Mouse (Mus musculus) C2C12 (cell line): ENCODE data around the gene Il33. TPM values are rescaled to one million over a fixed set of nuclear protein-coding genes. Genes with fewer than 3 reads are reported as not detected.

Experiments
- H3K27me3 ChIP-seq: one replicate; pipeline ENCODE4 v1.6.1; 2011; ENCODE audit not compliant: control insufficient read depth, insufficient read depth, insufficient read length
- H3K36me3 ChIP-seq: one replicate; pipeline ENCODE4 v1.6.1; 2011; ENCODE audit not compliant: control insufficient read depth, insufficient read depth
- H3K4me3 ChIP-seq: one replicate; pipeline ENCODE4 v1.5.1; 2011; ENCODE audit warnings: mild to moderate bottlenecking, control low read depth; ENCODE audit not compliant: poor library complexity, insufficient read depth, severe bottlenecking
- H3K79me2 ChIP-seq: one replicate; pipeline ENCODE4 v1.6.1; 2011; ENCODE audit not compliant: control insufficient read depth, insufficient read depth
- H3K79me3 ChIP-seq: one replicate; pipeline ENCODE4 v1.6.1; 2011; ENCODE audit warnings: low read depth, control low read depth
- H3ac ChIP-seq: one replicate; pipeline ENCODE3; 2011; ENCODE audit warnings: low read depth; ENCODE audit not compliant: control insufficient read depth, insufficient read length
- CEBPB ChIP-seq: IDR thresholded peaks from one replicate; pipeline ENCODE4 v1.6.1; 2011; ENCODE audit warnings: low read depth, mild to moderate bottlenecking, control low read depth, moderate library complexity
- CTCF ChIP-seq: IDR thresholded peaks from one replicate; pipeline ENCODE4 v1.5.1; 2011; ENCODE audit not compliant: control insufficient read depth, insufficient read depth, insufficient read length
- FOSL1 ChIP-seq: IDR thresholded peaks from one replicate; pipeline ENCODE4 v1.8.0; 2011; ENCODE audit warnings: mild to moderate bottlenecking, low read length; ENCODE audit not compliant: poor library complexity, insufficient read depth, severe bottlenecking
- MAX ChIP-seq: IDR thresholded peaks from one replicate; pipeline ENCODE4 v1.6.1; 2011; ENCODE audit warnings: mild to moderate bottlenecking, control low read depth
- MYOD1 ChIP-seq: IDR thresholded peaks from one replicate; pipeline ENCODE4 v1.6.1; 2011; ENCODE audit warnings: low read depth; ENCODE audit not compliant: control insufficient read depth, insufficient read length
- MYOG ChIP-seq: IDR thresholded peaks from one replicate; pipeline ENCODE4 v1.6.1; 2011; ENCODE audit not compliant: control insufficient read depth, insufficient read length; ENCODE audit errors: extremely low read depth
- USF1 ChIP-seq: IDR thresholded peaks from one replicate; pipeline ENCODE4 v1.6.1; 2011; ENCODE audit warnings: low read depth, mild to moderate bottlenecking, control low read depth, moderate library complexity
- polyA plus RNA-seq: library from polyadenylated mRNA; unstranded; fragments of >200 nt; fragmentation: generic; extraction: Trizol; gene quantifications from one replicate; pipeline ENCODE4 v1.2.1, GENCODE M21; 2012; ENCODE audit warnings: missing spikeins

Il33 gene
- polyA plus RNA-seq, 1 experiment, result 1.2 TPM

DNA sequence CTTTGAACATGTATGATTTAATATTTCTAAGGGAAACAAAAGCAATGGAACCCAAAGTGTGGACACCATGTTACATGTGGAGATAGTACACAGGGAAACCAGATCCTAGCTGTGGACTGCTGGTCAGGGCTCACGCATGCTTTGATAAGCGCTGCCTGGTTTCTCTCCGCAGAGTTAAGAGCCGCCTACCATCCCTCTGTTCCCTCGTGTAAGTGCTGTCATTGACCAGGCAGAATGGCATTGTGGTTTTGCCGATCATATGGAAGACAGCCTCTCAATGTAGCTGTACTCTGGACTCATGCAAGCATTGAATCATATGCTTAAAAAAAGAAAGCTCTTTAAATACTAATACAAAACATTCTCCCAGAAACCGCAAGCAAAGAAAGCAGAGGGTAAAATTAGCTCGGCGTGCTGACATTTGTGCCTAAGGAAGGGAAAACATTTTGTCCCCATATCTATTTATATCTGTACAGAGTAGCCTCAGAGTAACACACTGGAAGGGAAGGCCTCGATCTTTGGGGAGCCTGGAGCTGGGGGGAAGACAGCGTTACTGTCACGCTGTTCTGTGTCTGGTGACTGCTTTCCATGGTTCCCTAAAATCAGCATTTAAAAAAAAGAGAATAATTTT lies 61.7 kb downstream of the Il33 start:
- Histone ChIP-seq H3ac (no peak overlapping the region), H3K36me3 (no peaks in the 10 kb centered on the region), H3K79me3 (no peaks in the 10 kb centered on the region), H3K79me2 (no peaks in the 10 kb centered on the region), H3K27me3 (no peaks in the 10 kb centered on the region), H3K4me3 (no peak overlapping the region)
- TF ChIP-seq MYOD1 (no peak), MAX (no peak), USF1 (no peak)

DNA sequence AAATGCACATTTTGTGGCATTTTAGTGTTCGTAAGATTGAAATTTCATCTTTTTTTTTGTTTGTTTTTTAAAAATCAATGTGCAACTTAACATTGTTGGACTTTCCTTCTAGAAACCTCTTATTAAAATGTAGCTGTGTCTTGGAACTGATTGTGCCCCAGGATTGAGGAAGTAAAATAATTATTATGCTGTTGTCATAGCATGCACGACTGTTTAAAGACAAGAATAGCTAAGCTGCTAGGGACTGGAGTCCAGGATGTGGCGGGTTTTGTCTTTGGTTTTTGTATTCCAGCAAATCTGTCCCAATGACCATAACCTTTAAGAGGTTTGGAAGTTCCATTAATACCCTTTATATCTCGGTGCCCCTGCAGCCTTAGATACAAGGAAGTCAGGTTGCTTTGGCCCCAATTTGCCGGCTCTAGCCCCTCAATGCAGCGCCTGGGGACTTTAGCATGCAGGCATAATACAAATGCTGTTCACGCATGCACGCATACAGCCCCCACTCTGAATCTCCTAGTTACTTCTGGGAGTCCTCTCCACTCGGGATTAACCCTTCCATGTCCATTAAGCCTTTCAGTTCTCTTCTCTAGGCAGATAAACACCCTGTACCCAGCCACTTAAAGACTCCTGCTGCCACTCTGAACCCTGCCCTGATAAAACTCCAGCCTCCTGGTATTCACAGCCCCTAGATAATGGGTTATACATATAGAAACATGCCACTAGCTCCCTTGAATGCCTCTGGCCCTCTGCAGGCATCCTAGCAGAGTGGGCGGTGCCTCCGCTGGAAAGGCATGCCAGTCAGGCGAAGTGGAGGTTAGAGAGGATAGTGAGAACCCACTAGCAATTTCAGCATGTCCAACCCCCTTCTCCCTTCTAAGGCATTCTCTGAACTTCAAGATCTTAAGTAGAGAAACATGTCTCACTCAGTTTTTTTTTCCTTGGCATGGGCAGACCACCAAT lies 75.8 kb downstream of the Il33 start:
- Histone ChIP-seq H3ac (no peak overlapping the region), H3K36me3 (no peaks in the 10 kb centered on the region), H3K4me3 (no peak overlapping the region), H3K79me2 (no peaks in the 10 kb centered on the region), H3K79me3 (no peaks in the 10 kb centered on the region), H3K27me3 (no peaks in the 10 kb centered on the region)
- TF ChIP-seq CEBPB (no peak), MAX (no peak), CTCF (no peak), FOSL1 (no peak), USF1 (no peak), MYOG (no peak), MYOD1 (no peak)

GRCm38 (mm10) chr19:30001550-30001949 lies 76.6 kb downstream of the Il33 start:
- no peaks in the 10 kb centered on the region for H3K36me3 ChIP-seq
- TF ChIP-seq MYOG (no peak), MAX (no peak), MYOD1 (no peak), FOSL1 (no peak), CTCF (no peak), USF1 (no peak), CEBPB (no peak)
- no peak overlapping the region for H3K4me3 ChIP-seq
- H3K79me2 ChIP-seq, result no peaks in the 10 kb centered on the region
- no peaks in the 10 kb centered on the region for H3K27me3 ChIP-seq
- H3ac ChIP-seq, result no peak overlapping the region
- no peaks in the 10 kb centered on the region for H3K79me3 ChIP-seq

GRCm38 (mm10) chr19:30003621-30004020 lies 78.7 kb downstream of the Il33 start, which contains the start of gene Trpd52l3:
Trpd52l3 (plus strand) TSS chr19:30003790.
- Histone ChIP-seq H3K4me3 (no peak within 1 kb of the TSS), H3ac (no peak within 1 kb of the TSS), H3K79me2 (no peaks in the 10 kb centered on the region), H3K36me3 (no peaks in the 10 kb centered on the region), H3K79me3 (no peaks in the 10 kb centered on the region), H3K27me3 (no peaks in the 10 kb centered on the region)
- no peak for TF ChIP-seq MAX
- no peak for TF ChIP-seq MYOG
- TF ChIP-seq MYOD1, result no peak
- no peak for TF ChIP-seq CEBPB
- TF ChIP-seq FOSL1, result no peak
- no peak for TF ChIP-seq CTCF
- TF ChIP-seq USF1, result no peak

DNA sequence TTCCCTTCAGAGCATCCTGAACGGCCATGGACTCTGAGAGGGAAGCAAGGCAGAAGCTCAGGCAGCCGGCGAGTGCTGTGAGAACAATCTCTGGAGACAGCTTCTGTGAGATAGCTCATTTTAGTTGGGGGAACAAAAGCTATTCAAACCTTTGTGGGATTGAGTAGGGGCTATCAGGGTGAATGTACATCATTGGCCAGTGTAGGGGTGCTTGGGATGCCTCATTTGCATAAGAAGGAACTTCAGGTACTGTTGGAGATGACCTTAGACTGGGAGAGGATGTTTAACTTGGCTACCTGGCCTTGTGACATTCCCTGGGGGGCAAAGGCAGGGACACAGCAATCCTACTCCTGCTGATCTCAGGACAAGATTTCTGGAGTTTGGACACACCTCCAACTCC lies 81.5 kb downstream of the Il33 start:
- peaks cover 5% of the 10 kb centered on the region for H3K27me3 ChIP-seq
- H3K79me2 ChIP-seq, result no peaks in the 10 kb centered on the region
- TF ChIP-seq MYOG (no peak), USF1 (no peak), CTCF (no peak), MAX (no peak), FOSL1 (no peak), CEBPB (no peak), MYOD1 (no peak)
- no peak overlapping the region for H3K4me3 ChIP-seq
- H3ac ChIP-seq, result no peak overlapping the region
- no peaks in the 10 kb centered on the region for H3K36me3 ChIP-seq
- no peaks in the 10 kb centered on the region for H3K79me3 ChIP-seq

Other genes with a start within 250 kb of the Il33 start
- not detected for gene Mlana, start 227.3 kb upstream of the Il33 start, polyA plus RNA-seq
- gene 9930021J03Rik, start 119.1 kb upstream of the Il33 start, polyA plus RNA-seq, result 2.3 TPM
- gene Ranbp6, start 112.1 kb upstream of the Il33 start, polyA plus RNA-seq, result 1.2 TPM
- not detected for gene Trpd52l3, start 78.7 kb downstream of the Il33 start, polyA plus RNA-seq
- 23.4 TPM for gene Uhrf2, start 105.4 kb downstream of the Il33 start, polyA plus RNA-seq